Mouse (Mus musculus): ENCODE measurements at regions not wholly inside any gene's neighbourhood (a gene's known extent, or its start where the extent isn't known, plus 50 kb on each side); places are given as distances from the start of the nearest gene placed in this dataset.
A peak's percentile ranks its signal among the peaks of the same experiment; 100 is the strongest.
"Not testable (repeated sequence)": the region's sequence is repeated elsewhere in the genome, so short reads cannot be mapped to it uniquely, and the experiment has no call there.

DNA sequence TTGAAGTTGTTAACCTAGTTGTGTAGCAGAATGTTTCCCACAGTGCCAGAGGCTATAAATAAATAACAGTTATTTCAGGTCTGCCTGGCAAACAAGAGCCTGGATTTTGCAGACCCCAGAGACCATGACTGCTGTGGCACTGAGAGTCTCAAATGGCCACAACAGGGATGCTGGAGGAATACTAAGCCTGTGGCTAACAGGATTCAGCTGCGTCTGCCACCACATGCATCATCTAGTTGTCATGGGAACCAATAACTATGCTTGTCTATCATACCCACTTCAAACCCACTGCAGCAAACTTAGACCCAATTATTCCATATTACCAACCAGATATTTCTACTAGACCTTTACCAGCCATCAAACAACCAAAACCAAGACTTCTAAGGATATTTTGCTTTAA is 385.4 kb downstream of the Mat2b start:
- 19% methylated on average over 1 of the region's 1 CpGs for WGBS

GRCm38 (mm10) chr11:40302568-40302967 is 392.4 kb downstream of the Mat2b start:
- H3K9ac ChIP-seq (replicated peaks), result no peak overlapping the region
- H3K4me1 ChIP-seq, result no peaks in the 10 kb centered on the region
- no peaks in the 10 kb centered on the region for H3K9me3 ChIP-seq
- no peak for ATAC-seq (ENCODE audit: low FRiP score, low read depth)
- no peak overlapping the region for H3K4me3 ChIP-seq
- H3K27ac ChIP-seq (replicated peaks), result no peak overlapping the region
- H3K27me3 ChIP-seq, result no peaks in the 10 kb centered on the region
- 75% methylated on average over 2 of the region's 2 CpGs for WGBS
- H3K36me3 ChIP-seq, result no peaks in the 10 kb centered on the region
- no peak overlapping the region for H3K4me2 ChIP-seq (replicated peaks)

More for the DNA sequence above, 385.4 kb downstream of the Mat2b start:
- peak; percentile 96 for ATAC-seq (ENCODE audit: low FRiP score, low read depth)
- Histone ChIP-seq H3K4me1 (0 out of 2 replicates have a peak, but pooled peaks cover 5% of the 10 kb centered on the region), H3K9ac (replicated peaks) (no peak overlapping the region), H3K4me3 (no peak overlapping the region), H3K4me2 (replicated peaks) (no peak overlapping the region), H3K27ac (replicated peaks) (peak overlapping the region; percentile 7; the same call in 1 of the 2 replicates), H3K9me3 (no peaks in the 10 kb centered on the region), H3K36me3 (no peaks in the 10 kb centered on the region), H3K27me3 (no peaks in the 10 kb centered on the region)

DNA sequence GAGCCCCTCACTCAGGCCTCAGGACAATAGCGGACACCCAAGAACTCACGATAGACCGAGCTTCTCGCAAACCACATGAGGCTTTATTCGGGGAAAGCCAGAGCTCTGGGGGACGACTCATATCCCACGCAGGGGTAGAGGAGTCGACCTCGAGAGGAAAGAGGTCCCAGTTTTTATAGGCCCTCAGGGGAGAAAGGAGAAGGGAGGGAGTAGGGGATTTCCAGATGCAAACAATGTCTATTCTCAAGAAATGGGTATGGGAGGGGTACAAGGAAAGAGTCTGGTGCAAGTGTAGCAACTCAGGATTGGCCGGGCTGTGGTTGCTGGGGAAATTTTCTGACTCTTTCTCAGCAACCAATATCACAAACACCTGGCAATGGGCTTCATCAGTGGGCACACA is 395.0 kb downstream of the Mat2b start:
- WGBS, result 82% methylated on average over 10 of the region's 10 CpGs
- H3K36me3 ChIP-seq; H3K9ac ChIP-seq (replicated peaks); H3K4me3 ChIP-seq; H3K4me1 ChIP-seq; H3K9me3 ChIP-seq; ATAC-seq (ENCODE audit: low FRiP score, low read depth); H3K4me2 ChIP-seq (replicated peaks); H3K27ac ChIP-seq (replicated peaks); H3K27me3 ChIP-seq: not testable (repeated sequence)

GRCm38 (mm10) chr11:40286936-40287335 is 408.1 kb downstream of the Mat2b start:
- Histone ChIP-seq H3K4me3 (no peak overlapping the region), H3K27me3 (no peaks in the 10 kb centered on the region), H3K9me3 (no peaks in the 10 kb centered on the region), H3K4me1 (no peaks in the 10 kb centered on the region), H3K4me2 (replicated peaks) (no peak overlapping the region), H3K27ac (replicated peaks) (no peak overlapping the region), H3K36me3 (no peaks in the 10 kb centered on the region), H3K9ac (replicated peaks) (no peak overlapping the region)
- 31% methylated on average over 1 of the region's 1 CpGs for WGBS
- ATAC-seq (ENCODE audit: low FRiP score, low read depth), result peak; percentile 66; the same call in 1 of the 2 replicates

DNA sequence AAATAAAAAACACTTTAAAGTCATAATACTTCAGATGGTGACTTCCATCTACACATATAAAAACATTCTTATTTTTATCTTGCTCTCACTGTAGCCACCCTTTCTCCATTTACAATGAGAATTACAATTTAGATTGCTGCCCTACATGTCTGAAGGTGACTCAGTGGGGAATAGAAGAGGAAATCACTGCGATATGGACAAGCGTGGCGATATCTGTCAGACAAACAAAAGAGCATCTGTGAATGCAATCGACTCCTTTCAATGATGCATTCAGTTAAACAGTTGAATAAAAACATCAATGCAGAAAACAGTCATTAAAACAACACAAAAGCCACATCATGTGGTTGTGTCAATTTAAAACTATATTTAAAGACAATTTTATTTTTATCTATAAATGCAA is 408.6 kb downstream of the Mat2b start:
- no peak overlapping the region for H3K4me3 ChIP-seq
- no peaks in the 10 kb centered on the region for H3K27me3 ChIP-seq
- ATAC-seq (ENCODE audit: low FRiP score, low read depth), result peak; percentile 70; the same call in 1 of the 2 replicates
- no peak overlapping the region for H3K27ac ChIP-seq (replicated peaks)
- H3K4me1 ChIP-seq, result no peaks in the 10 kb centered on the region
- H3K36me3 ChIP-seq, result no peaks in the 10 kb centered on the region
- 35% methylated on average over 4 of the region's 4 CpGs for WGBS
- no peaks in the 10 kb centered on the region for H3K9me3 ChIP-seq
- no peak overlapping the region for H3K4me2 ChIP-seq (replicated peaks)
- H3K9ac ChIP-seq (replicated peaks), result no peak overlapping the region

DNA sequence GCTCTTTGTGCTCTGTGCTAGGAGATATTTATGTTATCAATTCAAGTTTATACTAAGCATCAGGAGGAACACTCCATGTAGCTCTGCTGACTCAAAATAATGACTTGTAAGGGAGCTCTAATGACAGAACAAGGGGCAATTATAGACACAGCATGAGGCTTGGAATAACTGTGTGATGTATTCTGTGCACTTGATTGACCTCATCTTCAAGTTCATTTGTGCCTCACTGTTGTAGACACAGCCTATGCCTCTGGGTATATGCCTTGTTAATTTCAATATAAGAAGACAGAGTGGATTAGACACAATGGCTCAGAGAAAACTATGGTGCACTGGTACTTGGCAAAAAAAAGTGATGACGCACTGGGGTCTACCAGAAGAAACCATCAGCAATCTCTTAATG is 418.3 kb downstream of the Mat2b start:
- no peak for ATAC-seq (ENCODE audit: low FRiP score, low read depth)
- H3K4me3 ChIP-seq, result no peak overlapping the region
- peaks cover 2% of the 10 kb centered on the region; the same call in 1 of the 2 replicates for H3K4me1 ChIP-seq
- no peak overlapping the region for H3K9ac ChIP-seq (replicated peaks)
- no peak overlapping the region for H3K27ac ChIP-seq (replicated peaks)
- H3K9me3 ChIP-seq, result no peaks in the 10 kb centered on the region
- no peaks in the 10 kb centered on the region for H3K36me3 ChIP-seq
- H3K4me2 ChIP-seq (replicated peaks), result no peak overlapping the region
- WGBS, result 94% methylated on average over 1 of the region's 1 CpGs
- no peaks in the 10 kb centered on the region for H3K27me3 ChIP-seq

DNA sequence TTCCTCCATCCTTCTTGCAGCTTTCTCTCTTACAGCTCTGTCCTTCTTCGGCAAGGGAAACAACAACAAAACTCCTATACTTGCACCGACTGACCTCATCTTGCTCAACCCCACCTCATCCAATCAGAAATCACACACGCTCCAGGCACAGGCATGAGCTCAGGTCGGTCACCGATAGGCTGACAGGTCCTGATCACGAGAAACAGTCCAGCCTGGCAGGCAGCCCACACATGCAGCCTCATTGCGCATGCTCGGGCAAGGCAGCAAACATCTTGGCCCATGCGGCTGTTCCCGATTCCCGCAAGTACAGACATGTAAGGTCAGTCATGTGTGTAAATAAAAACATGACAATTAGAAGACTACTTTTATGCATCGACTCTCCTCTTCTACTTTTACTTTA is 441.9 kb downstream of the Mat2b start:
- no peaks in the 10 kb centered on the region for H3K9me3 ChIP-seq
- no peaks in the 10 kb centered on the region for H3K36me3 ChIP-seq
- H3K4me2 ChIP-seq (replicated peaks), result no peak overlapping the region
- no peak overlapping the region for H3K4me3 ChIP-seq
- H3K27ac ChIP-seq (replicated peaks), result no peak overlapping the region
- ATAC-seq (ENCODE audit: low FRiP score, low read depth), result no peak
- H3K9ac ChIP-seq (replicated peaks), result no peak overlapping the region
- 89% methylated on average over 12 of the region's 12 CpGs for WGBS
- H3K4me1 ChIP-seq, result no peaks in the 10 kb centered on the region
- H3K27me3 ChIP-seq, result no peaks in the 10 kb centered on the region

- ATAC-seq (ENCODE audit: low FRiP score, low read depth), result no peak
- H3K9me3 ChIP-seq, result no peaks in the 10 kb centered on the region
- no peak overlapping the region for H3K4me3 ChIP-seq
- no peak overlapping the region for H3K27ac ChIP-seq (replicated peaks)
- H3K9ac ChIP-seq (replicated peaks), result no peak overlapping the region
- H3K27me3 ChIP-seq, result no peaks in the 10 kb centered on the region
- WGBS, result 91% methylated on average over 3 of the region's 3 CpGs
- no peaks in the 10 kb centered on the region for H3K4me1 ChIP-seq
- no peak overlapping the region for H3K4me2 ChIP-seq (replicated peaks)
- no peaks in the 10 kb centered on the region for H3K36me3 ChIP-seq
Observed at GRCm38 (mm10) chr11:40252399-40252798, 442.6 kb downstream of the Mat2b start.

GRCm38 (mm10) chr11:40251131-40251530 is 443.9 kb downstream of the Mat2b start:
- no peaks in the 10 kb centered on the region for H3K27me3 ChIP-seq
- H3K27ac ChIP-seq (replicated peaks), result no peak overlapping the region
- no peaks in the 10 kb centered on the region for H3K4me1 ChIP-seq
- H3K9ac ChIP-seq (replicated peaks), result no peak overlapping the region
- ATAC-seq (ENCODE audit: low FRiP score, low read depth), result no peak
- no peaks in the 10 kb centered on the region for H3K9me3 ChIP-seq
- 91% methylated on average over 2 of the region's 2 CpGs for WGBS
- H3K4me2 ChIP-seq (replicated peaks), result no peak overlapping the region
- no peak overlapping the region for H3K4me3 ChIP-seq
- no peaks in the 10 kb centered on the region for H3K36me3 ChIP-seq

GRCm38 (mm10) chr11:40216391-40216790 is 478.6 kb downstream of the Mat2b start:
- Histone ChIP-seq H3K27me3 (no peaks in the 10 kb centered on the region), H3K9ac (replicated peaks) (no peak overlapping the region), H3K4me2 (replicated peaks) (no peak overlapping the region), H3K9me3 (no peaks in the 10 kb centered on the region), H3K4me1 (no peaks in the 10 kb centered on the region), H3K4me3 (no peak overlapping the region), H3K27ac (replicated peaks) (no peak overlapping the region), H3K36me3 (no peaks in the 10 kb centered on the region)
- ATAC-seq (ENCODE audit: low FRiP score, low read depth), result 0 out of 2 replicates have a peak, but pooled peaks have one; percentile 41
- 69% methylated on average over 8 of the region's 8 CpGs for WGBS

Data from midbrain, embryonic 12.5 days (tissue).